Mouse (Mus musculus) CH12.LX (cell line): ENCODE results near the gene Asb17. TPM values are rescaled to one million over a fixed set of nuclear protein-coding genes. Genes with fewer than 3 reads are reported as not detected.

Experiments
- E2F4 ChIP-seq: IDR thresholded peaks from 2 replicates; pipeline ENCODE4 v1.6.1; 2011; ENCODE audit warnings: low read depth, low read length, improper control_type of control experiment; ENCODE audit not compliant: insufficient replicate concordance
- EP300 ChIP-seq: IDR thresholded peaks from 2 replicates; pipeline ENCODE4 v1.6.1; 2011; ENCODE audit warnings: low read length, improper control_type of control experiment
- GABPA ChIP-seq: IDR thresholded peaks from 2 replicates; pipeline ENCODE4 v1.6.1; 2012; ENCODE audit warnings: low read depth, low read length, improper control_type of control experiment, inconsistent platforms; ENCODE audit not compliant: insufficient replicate concordance
- HCFC1 ChIP-seq: IDR thresholded peaks from 2 replicates; pipeline ENCODE4 v1.6.1; 2012; ENCODE audit warnings: low read depth, mild to moderate bottlenecking, inconsistent platforms, low read length, improper control_type of control experiment
- KAT2A ChIP-seq: IDR thresholded peaks from 2 replicates; pipeline ENCODE4 v1.6.1; 2012; ENCODE audit warnings: low read length, improper control_type of control experiment, inconsistent platforms; ENCODE audit not compliant: insufficient replicate concordance
- MAZ ChIP-seq: IDR thresholded peaks from 2 replicates; pipeline ENCODE4 v1.6.1; 2012; ENCODE audit warnings: low read depth, mild to moderate bottlenecking, inconsistent platforms, low read length, improper control_type of control experiment, moderate library complexity
- POLR2A ChIP-seq: IDR thresholded peaks from 2 replicates; pipeline ENCODE4 v1.6.1; 2011; ENCODE audit warnings: low read depth, mild to moderate bottlenecking, improper control_type of control experiment, low read length
- SMC3 ChIP-seq: IDR thresholded peaks from 2 replicates; pipeline ENCODE4 v1.6.1; 2011; ENCODE audit warnings: low read depth, low read length, improper control_type of control experiment
- TBP ChIP-seq: conservative IDR thresholded peaks from 2 replicates; pipeline ENCODE4 v1.6.1; 2011; ENCODE audit warnings: low read depth, low read length, improper control_type of control experiment
- TCF12 ChIP-seq: IDR thresholded peaks from 2 replicates; pipeline ENCODE4 v1.6.1; 2014; ENCODE audit warnings: low read depth, mild to moderate bottlenecking, inconsistent platforms, low read length, improper control_type of control experiment
- UBTF ChIP-seq: IDR thresholded peaks from 2 replicates; pipeline ENCODE4 v1.6.1; 2012; ENCODE audit warnings: low read depth, mild to moderate bottlenecking, inconsistent platforms, low read length, improper control_type of control experiment, moderate library complexity
- USF2 ChIP-seq: conservative IDR thresholded peaks from 2 replicates; pipeline ENCODE4 v1.6.1; 2011; ENCODE audit warnings: low read depth, low read length, improper control_type of control experiment
- ZKSCAN1 ChIP-seq: IDR thresholded peaks from 2 replicates; pipeline ENCODE4 v1.6.1; 2012; ENCODE audit warnings: low read depth, inconsistent platforms, low read length, improper control_type of control experiment, borderline replicate concordance
- ZMIZ1 ChIP-seq: IDR thresholded peaks from 2 replicates; pipeline ENCODE4 v1.6.1; 2012; ENCODE audit warnings: low read depth, mild to moderate bottlenecking, inconsistent platforms, low read length, improper control_type of control experiment
- polyA plus RNA-seq: library from polyadenylated mRNA; unstranded; fragments of >175 nt; gene quantifications from 2 replicates; pipeline ENCODE4 v1.2.1, GENCODE M21; 2012; ENCODE audit warnings: low read depth; ENCODE audit not compliant: insufficient read length
- total RNA-seq, 2 experiments: library from RNA; depleted of rRNA; stranded (reverse); fragments of 300-350 nt in 1 of 2; fragments of >200 nt in 1 of 2; gene quantifications; 2 replicates each; pipeline ENCODE4 v1.2.3; 2012 to 2014

Gene Asb17
- total and polyA plus RNA-seq, 3 experiments: 0.13 to 0.27 TPM; not detected in 1

GRCm38 (mm10) chr3:153904586-153904985, 60.6 kb downstream of the Asb17 start (continued):
- no peak for TF ChIP-seq TBP
- TF ChIP-seq POLR2A: peak; percentile 60
- TF ChIP-seq GABPA: no peak
- peak; percentile 39; the same call in 1 of the 2 replicates for TF ChIP-seq TCF12
- TF ChIP-seq UBTF: no peak
- no peak for TF ChIP-seq E2F4
- no peak for TF ChIP-seq KAT2A
- TF ChIP-seq USF2: no peak; the same call in 1 of the 2 replicates
- TF ChIP-seq HCFC1: no peak
- no peak for TF ChIP-seq EP300
- TF ChIP-seq ZMIZ1: 0 out of 2 replicates have a peak, but pooled peaks have one; percentile 25
- no peak for TF ChIP-seq ZKSCAN1
- peak; percentile 42 for TF ChIP-seq SMC3
- no peak for TF ChIP-seq MAZ

Other genes with a start within 250 kb of the Asb17 start
- 0.08 and 0.13 TPM in 2 replicates for gene St6galnac3, start 119.0 kb upstream of the Asb17 start, total RNA-seq (2012; rRNA removed)
- gene St6galnac3, start 119.0 kb upstream of the Asb17 start, total RNA-seq (2014; rRNA removed): 0.38 and 0.43 TPM in 2 replicates
- gene St6galnac3, start 119.0 kb upstream of the Asb17 start, polyA plus RNA-seq: 0.25 and 1.1 TPM in 2 replicates
- gene Msh4, start 61.9 kb downstream of the Asb17 start, total RNA-seq (2012; rRNA removed): 0.42 and 0.67 TPM in 2 replicates
- gene Msh4, start 61.9 kb downstream of the Asb17 start, total RNA-seq (2014; rRNA removed): 0.16 and 0.41 TPM in 2 replicates
- gene Msh4, start 61.9 kb downstream of the Asb17 start, polyA plus RNA-seq: 0.14 and 0.34 TPM in 2 replicates
- gene Rabggtb, start 68.8 kb downstream of the Asb17 start, total RNA-seq (2012; rRNA removed): 223 and 255 TPM in 2 replicates
- gene Rabggtb, start 68.8 kb downstream of the Asb17 start, total RNA-seq (2014; rRNA removed): 316 and 370 TPM in 2 replicates
- 243 and 256 TPM in 2 replicates for gene Rabggtb, start 68.8 kb downstream of the Asb17 start, polyA plus RNA-seq
- gene Acadm, start 100.4 kb downstream of the Asb17 start, total RNA-seq (2012; rRNA removed): 78.5 and 111 TPM in 2 replicates
- gene Acadm, start 100.4 kb downstream of the Asb17 start, total RNA-seq (2014; rRNA removed): 224 and 249 TPM in 2 replicates
- 199 and 240 TPM in 2 replicates for gene Acadm, start 100.4 kb downstream of the Asb17 start, polyA plus RNA-seq
- gene Slc44a5, start 129.2 kb downstream of the Asb17 start, total RNA-seq (2012; rRNA removed): not detected in 2 replicates
- not detected in 2 replicates for gene Slc44a5, start 129.2 kb downstream of the Asb17 start, total RNA-seq (2014; rRNA removed)
- gene Slc44a5, start 129.2 kb downstream of the Asb17 start, polyA plus RNA-seq: not detected in 2 replicates